Mouse (Mus musculus): Measurements from ENCODE around the gene Asxl2. TPM values are rescaled to one million over a fixed set of nuclear protein-coding genes. Genes with fewer than 3 reads are reported as not detected.

Gene Asxl2
- 13.1 and 16.0 TPM in 2 replicates for polyA plus RNA-seq (2016; fragmentation: Nextera tagmentation; extraction: Ambion mirVana)

GRCm38 (mm10) chr12:3426530-3427034 lies at the start of gene Asxl2:
TSS of gene Asxl2 (plus strand) at chr12:3426857.
- Histone ChIP-seq H3K4me1 (replicated peaks) (peaks cover 25% of the 10 kb centered on the region), H3K27me3 (ENCODE audit: insufficient read depth, poor library complexity, severe bottlenecking) (no peaks in the 10 kb centered on the region), H3K9me3 (no peaks in the 10 kb centered on the region), H3K36me3 (peaks cover 29% of the 10 kb centered on the region), H3K4me3 (peak within 1 kb of the TSS; percentile 76), H3K27ac (peak within 1 kb of the TSS; percentile 97)
- under 1% methylated on average over 53 of the region's 53 CpGs for WGBS
- peak; percentile 98 for DNase-seq (ENCODE audit: low spot score)

- DNase-seq (ENCODE audit: low spot score) = no peak
- WGBS = 25% methylated on average over 3 of the region's 3 CpGs
These were observed 49.5 kb upstream of the Asxl2 start for GRCm38 (mm10) chr12:3377190-3377589.

GRCm38 (mm10) chr12:3377755-3378154 lies 48.9 kb upstream of the Asxl2 start:
- 81% methylated on average over 5 of the region's 5 CpGs for WGBS
- H3K4me3 ChIP-seq = no peak overlapping the region
- no peaks in the 10 kb centered on the region for H3K27me3 ChIP-seq (ENCODE audit: insufficient read depth, poor library complexity, severe bottlenecking)
- H3K4me1 ChIP-seq (replicated peaks) = no peaks in the 10 kb centered on the region
- no peak for DNase-seq (ENCODE audit: low spot score)
- H3K27ac ChIP-seq = no peak overlapping the region
- H3K9me3 ChIP-seq = no peaks in the 10 kb centered on the region
- H3K36me3 ChIP-seq = peaks cover 61% of the 10 kb centered on the region

More at GRCm38 (mm10) chr12:3377190-3377589, 49.5 kb upstream of the Asxl2 start:
- Histone ChIP-seq H3K27ac (no peak overlapping the region), H3K4me3 (no peak overlapping the region), H3K9me3 (no peaks in the 10 kb centered on the region), H3K36me3 (peaks cover 55% of the 10 kb centered on the region), H3K27me3 (ENCODE audit: insufficient read depth, poor library complexity, severe bottlenecking) (no peaks in the 10 kb centered on the region), H3K4me1 (replicated peaks) (peaks cover 2% of the 10 kb centered on the region; the same call in 1 of the 2 replicates)

- 0 out of 2 replicates have a peak, but pooled peaks cover 2% of the 10 kb centered on the region for H3K9me3 ChIP-seq
- no peaks in the 10 kb centered on the region for H3K27me3 ChIP-seq (ENCODE audit: insufficient read depth, poor library complexity, severe bottlenecking)
- H3K4me1 ChIP-seq (replicated peaks) = 0 out of 2 replicates have a peak, but pooled peaks cover 8% of the 10 kb centered on the region
- WGBS = 78% methylated on average over 1 of the region's 1 CpGs
- H3K4me3 ChIP-seq = no peak overlapping the region
- H3K36me3 ChIP-seq = peaks cover 86% of the 10 kb centered on the region
- H3K27ac ChIP-seq = no peak overlapping the region
- DNase-seq (ENCODE audit: low spot score) = no peak
These were observed 41.8 kb upstream of the Asxl2 start for GRCm38 (mm10) chr12:3384860-3385259.

GRCm38 (mm10) chr12:3385271-3385670 lies 41.4 kb upstream of the Asxl2 start:
- Histone ChIP-seq H3K4me3 (no peak overlapping the region), H3K27me3 (ENCODE audit: insufficient read depth, poor library complexity, severe bottlenecking) (no peaks in the 10 kb centered on the region), H3K27ac (no peak overlapping the region), H3K9me3 (0 out of 2 replicates have a peak, but pooled peaks cover 2% of the 10 kb centered on the region), H3K36me3 (peaks cover 90% of the 10 kb centered on the region), H3K4me1 (replicated peaks) (0 out of 2 replicates have a peak, but pooled peaks cover 8% of the 10 kb centered on the region)
- WGBS = 84% methylated on average over 6 of the region's 6 CpGs
- no peak for DNase-seq (ENCODE audit: low spot score)

GRCm38 (mm10) chr12:3385940-3386339 lies 40.7 kb upstream of the Asxl2 start:
- Histone ChIP-seq H3K36me3 (peaks cover 89% of the 10 kb centered on the region), H3K9me3 (0 out of 2 replicates have a peak, but pooled peaks cover 2% of the 10 kb centered on the region), H3K4me3 (no peak overlapping the region), H3K27ac (no peak overlapping the region), H3K27me3 (ENCODE audit: insufficient read depth, poor library complexity, severe bottlenecking) (no peaks in the 10 kb centered on the region), H3K4me1 (replicated peaks) (0 out of 2 replicates have a peak, but pooled peaks cover 8% of the 10 kb centered on the region)
- DNase-seq (ENCODE audit: low spot score) = no peak
- WGBS = 82% methylated on average over 10 of the region's 10 CpGs

- Histone ChIP-seq H3K27ac (no peak overlapping the region), H3K4me3 (no peak overlapping the region), H3K27me3 (ENCODE audit: insufficient read depth, poor library complexity, severe bottlenecking) (no peaks in the 10 kb centered on the region), H3K4me1 (replicated peaks) (peaks cover 11% of the 10 kb centered on the region; the same call in 1 of the 2 replicates), H3K9me3 (0 out of 2 replicates have a peak, but pooled peaks cover 2% of the 10 kb centered on the region), H3K36me3 (peaks cover 82% of the 10 kb centered on the region)
- 91% methylated on average over 16 of the region's 16 CpGs for WGBS
- DNase-seq (ENCODE audit: low spot score) = no peak
These were observed 38.8 kb upstream of the Asxl2 start for GRCm38 (mm10) chr12:3387891-3388290.

GRCm38 (mm10) chr12:3389394-3389793 lies 37.3 kb upstream of the Asxl2 start:
- WGBS = 91% methylated on average over 12 of the region's 12 CpGs
- no peak for DNase-seq (ENCODE audit: low spot score)
- Histone ChIP-seq H3K27me3 (ENCODE audit: insufficient read depth, poor library complexity, severe bottlenecking) (no peaks in the 10 kb centered on the region), H3K27ac (no peak overlapping the region), H3K4me3 (no peak overlapping the region), H3K36me3 (peaks cover 84% of the 10 kb centered on the region), H3K9me3 (0 out of 2 replicates have a peak, but pooled peaks cover 2% of the 10 kb centered on the region), H3K4me1 (replicated peaks) (peaks cover 12% of the 10 kb centered on the region; the same call in 1 of the 2 replicates)

- WGBS = 89% methylated on average over 2 of the region's 2 CpGs
- no peaks in the 10 kb centered on the region for H3K27me3 ChIP-seq (ENCODE audit: insufficient read depth, poor library complexity, severe bottlenecking)
- peaks cover 12% of the 10 kb centered on the region; the same call in 1 of the 2 replicates for H3K4me1 ChIP-seq (replicated peaks)
- 0 out of 2 replicates have a peak, but pooled peaks cover 2% of the 10 kb centered on the region for H3K9me3 ChIP-seq
- H3K4me3 ChIP-seq = no peak overlapping the region
- peaks cover 83% of the 10 kb centered on the region for H3K36me3 ChIP-seq
- no peak overlapping the region for H3K27ac ChIP-seq
- no peak for DNase-seq (ENCODE audit: low spot score)
These were observed 36.6 kb upstream of the Asxl2 start for GRCm38 (mm10) chr12:3390071-3390470.

GRCm38 (mm10) chr12:3390577-3391262 lies 35.9 kb upstream of the Asxl2 start:
- H3K27me3 ChIP-seq (ENCODE audit: insufficient read depth, poor library complexity, severe bottlenecking) = no peaks in the 10 kb centered on the region
- 34% methylated on average over 12 of the region's 12 CpGs for WGBS
- no peak overlapping the region for H3K27ac ChIP-seq
- H3K4me1 ChIP-seq (replicated peaks) = peaks cover 9% of the 10 kb centered on the region; the same call in 1 of the 2 replicates
- 0 out of 2 replicates have a peak, but pooled peaks cover 2% of the 10 kb centered on the region for H3K9me3 ChIP-seq
- no peak overlapping the region for H3K4me3 ChIP-seq
- DNase-seq (ENCODE audit: low spot score) = peak; percentile 83
- H3K36me3 ChIP-seq = peaks cover 84% of the 10 kb centered on the region

GRCm38 (mm10) chr12:3391276-3391675 lies 35.4 kb upstream of the Asxl2 start:
- no peak for DNase-seq (ENCODE audit: low spot score)
- Histone ChIP-seq H3K4me3 (no peak overlapping the region), H3K36me3 (peaks cover 78% of the 10 kb centered on the region), H3K27me3 (ENCODE audit: insufficient read depth, poor library complexity, severe bottlenecking) (no peaks in the 10 kb centered on the region), H3K9me3 (0 out of 2 replicates have a peak, but pooled peaks cover 2% of the 10 kb centered on the region), H3K4me1 (replicated peaks) (peaks cover 4% of the 10 kb centered on the region; the same call in 1 of the 2 replicates), H3K27ac (no peak overlapping the region)
- WGBS = 73% methylated on average over 1 of the region's 1 CpGs

- H3K27me3 ChIP-seq (ENCODE audit: insufficient read depth, poor library complexity, severe bottlenecking) = no peaks in the 10 kb centered on the region
- 63% methylated on average over 4 of the region's 4 CpGs for WGBS
- peaks cover 4% of the 10 kb centered on the region; the same call in 1 of the 2 replicates for H3K4me1 ChIP-seq (replicated peaks)
- H3K4me3 ChIP-seq = no peak overlapping the region
- no peak for DNase-seq (ENCODE audit: low spot score)
- 0 out of 2 replicates have a peak, but pooled peaks cover 2% of the 10 kb centered on the region for H3K9me3 ChIP-seq
- H3K36me3 ChIP-seq = peaks cover 78% of the 10 kb centered on the region
- H3K27ac ChIP-seq = no peak overlapping the region
These were observed 33.5 kb upstream of the Asxl2 start for GRCm38 (mm10) chr12:3393140-3393539.

GRCm38 (mm10) chr12:3396931-3397330 lies 29.7 kb upstream of the Asxl2 start:
- 92% methylated on average over 8 of the region's 8 CpGs for WGBS
- no peaks in the 10 kb centered on the region for H3K27me3 ChIP-seq (ENCODE audit: insufficient read depth, poor library complexity, severe bottlenecking)
- no peak for DNase-seq (ENCODE audit: low spot score)
- H3K27ac ChIP-seq = no peak overlapping the region
- H3K4me3 ChIP-seq = no peak overlapping the region
- H3K36me3 ChIP-seq = peaks cover 84% of the 10 kb centered on the region
- H3K4me1 ChIP-seq (replicated peaks) = peaks cover 4% of the 10 kb centered on the region; the same call in 1 of the 2 replicates
- H3K9me3 ChIP-seq = no peaks in the 10 kb centered on the region
